Mouse (Mus musculus) myocyte (in vitro differentiated cells): ENCODE results near the gene Prcc. TPM values are rescaled to one million over a fixed set of nuclear protein-coding genes. Genes with fewer than 3 reads are reported as not detected.

Experiments used
- H3K27me3 ChIP-seq: one replicate; pipeline ENCODE4 v1.6.1; 2011; ENCODE audit not compliant: control insufficient read depth, insufficient read depth, insufficient read length
- H3K36me3 ChIP-seq: one replicate; pipeline ENCODE4 v1.6.1; 2011; ENCODE audit not compliant: control insufficient read depth, insufficient read depth
- H3K4me2 ChIP-seq: one replicate; pipeline ENCODE4 v1.6.1; 2011; ENCODE audit warnings: low read depth, control low read depth
- H3K4me3 ChIP-seq: one replicate; pipeline ENCODE4 v1.5.1; 2011; ENCODE audit warnings: mild to moderate bottlenecking, control low read depth, moderate library complexity
- H3K79me2 ChIP-seq: one replicate; pipeline ENCODE4 v1.6.1; 2011; ENCODE audit not compliant: control insufficient read depth, insufficient read depth
- H3ac ChIP-seq: one replicate; pipeline ENCODE4 v1.6.1; 2011; ENCODE audit not compliant: control insufficient read depth, insufficient read length
- CEBPB ChIP-seq: IDR thresholded peaks from 2 replicates; pipeline ENCODE4 v1.6.1; 2011; ENCODE audit warnings: mild to moderate bottlenecking, moderate library complexity; ENCODE audit not compliant: poor library complexity, insufficient read depth, severe bottlenecking
- E2F4 ChIP-seq: IDR thresholded peaks from one replicate; pipeline ENCODE4 v1.6.1; 2011; ENCODE audit warnings: mild to moderate bottlenecking, control low read depth, moderate library complexity; ENCODE audit not compliant: insufficient read depth
- MAX ChIP-seq: IDR thresholded peaks from one replicate; pipeline ENCODE4 v1.6.1; 2011; ENCODE audit warnings: low read depth, mild to moderate bottlenecking, control low read depth
- MYOD1 ChIP-seq, 3 experiments: IDR thresholded peaks; one replicate each; pipeline ENCODE4 v1.6.1; 2011; ENCODE audit warnings: control low read depth in 2 of 3, low read depth in 2 of 3, mild to moderate bottlenecking in 2 of 3, moderate library complexity in 1 of 3; ENCODE audit not compliant: insufficient read length in 2 of 3, control insufficient read depth in 1 of 3
- MYOG ChIP-seq, 3 experiments: IDR thresholded peaks; one replicate each; pipeline ENCODE4 v1.6.1; 2011; ENCODE audit warnings: control low read depth in 2 of 3, low read depth in 2 of 3, mild to moderate bottlenecking in 2 of 3; ENCODE audit not compliant: insufficient read length in 2 of 3, control insufficient read depth in 1 of 3, insufficient read depth in 1 of 3
- POLR2A ChIP-seq: IDR thresholded peaks from one replicate; pipeline ENCODE4 v1.6.1; 2011; ENCODE audit warnings: low read depth, mild to moderate bottlenecking, control low read depth, moderate library complexity; ENCODE audit not compliant: insufficient read length
- POLR2AphosphoS2 ChIP-seq: IDR thresholded peaks from one replicate; pipeline ENCODE4 v1.6.1; 2011; ENCODE audit warnings: low read depth, control low read depth; ENCODE audit not compliant: insufficient read length
- REST ChIP-seq: IDR thresholded peaks from one replicate; pipeline ENCODE4 v1.6.1; 2011; ENCODE audit warnings: mild to moderate bottlenecking, control low read depth, moderate library complexity; ENCODE audit not compliant: insufficient read depth, insufficient read length
- SRF ChIP-seq: IDR thresholded peaks from one replicate; pipeline ENCODE4 v1.6.1; 2011; ENCODE audit warnings: low read depth; ENCODE audit not compliant: control insufficient read depth, insufficient read length
- TCF12 ChIP-seq: IDR thresholded peaks from one replicate; pipeline ENCODE4 v1.6.1; 2011; ENCODE audit warnings: mild to moderate bottlenecking, control low read depth; ENCODE audit not compliant: poor library complexity, insufficient read depth, severe bottlenecking
- TCF3 ChIP-seq: IDR thresholded peaks from one replicate; pipeline ENCODE4 v1.6.1; 2011; ENCODE audit warnings: low read depth, control low read depth; ENCODE audit not compliant: insufficient read length
- USF1 ChIP-seq: IDR thresholded peaks from one replicate; pipeline ENCODE4 v1.6.1; 2011; ENCODE audit warnings: low read depth, mild to moderate bottlenecking, control low read depth, moderate library complexity
- polyA plus RNA-seq: library from polyadenylated mRNA; unstranded; fragments of >200 nt; fragmentation: generic; extraction: Trizol; gene quantifications from one replicate; pipeline ENCODE4 v1.2.1, GENCODE M21; 2012; ENCODE audit warnings: missing spikeins

Prcc gene
- polyA plus RNA-seq, result 46.3 TPM

DNA sequence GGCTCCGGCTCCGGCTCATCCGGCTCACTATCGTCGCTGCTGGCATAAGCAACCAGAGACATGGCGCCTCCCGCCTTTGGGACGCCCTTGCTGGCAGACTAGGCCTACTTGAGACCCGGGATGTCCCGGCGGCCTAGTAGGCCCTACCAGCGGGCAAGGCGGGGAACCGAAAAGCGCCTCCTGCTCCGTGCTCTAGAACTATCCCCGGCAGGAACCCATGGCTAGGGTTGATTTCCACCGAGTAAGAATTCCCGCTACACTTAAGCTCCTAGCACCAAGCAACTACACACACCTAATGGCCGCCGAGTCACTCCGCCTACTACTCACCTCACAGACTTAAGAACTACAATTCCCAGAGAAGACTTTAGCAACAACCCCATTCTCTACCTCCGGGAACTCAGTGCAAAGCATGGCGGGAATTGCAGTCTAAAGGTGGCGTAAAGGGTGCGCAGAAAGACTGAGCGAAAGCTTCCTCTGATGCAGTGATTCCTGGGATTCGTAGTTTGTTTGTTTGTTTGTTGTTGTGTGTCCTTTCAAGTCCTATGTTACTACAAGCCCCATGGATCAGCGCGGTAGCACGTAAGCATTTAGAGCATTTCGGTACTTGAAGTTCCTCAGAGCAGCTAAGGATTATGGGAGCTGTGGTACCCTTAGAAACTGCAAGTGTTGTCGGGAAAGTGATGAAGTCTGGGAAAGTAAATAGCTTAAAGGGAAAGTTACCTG lies at the start of gene Prcc:
Gene Prcc, minus strand, starts transcription at position 328 of the 723 bp plus-strand sequence.
- Histone ChIP-seq H3K36me3 (peaks cover 5% of the 10 kb centered on the region), H3K27me3 (no peaks in the 10 kb centered on the region), H3ac (peak within 1 kb of the TSS; percentile 39), H3K4me3 (peak within 1 kb of the TSS; percentile 95), H3K79me2 (peaks cover 44% of the 10 kb centered on the region), H3K4me2 (peak within 1 kb of the TSS; percentile 89)
- TF ChIP-seq REST, result no peak
- TF ChIP-seq MAX, result no peak
- no peak for TF ChIP-seq TCF3
- no peak for TF ChIP-seq MYOD1 (IDR thresholded peaks at IDR 0.05; ENCODE audit: control insufficient read depth in 1 of 3, insufficient read length in 2 of 3, low read depth in 2 of 3)
- no peak for TF ChIP-seq SRF
- TF ChIP-seq TCF12, result no peak
- no peak for TF ChIP-seq MYOG (IDR thresholded peaks at IDR 0.05; ENCODE audit: control insufficient read depth in 1 of 3, insufficient read depth in 1 of 3, insufficient read length in 2 of 3, low read depth in 2 of 3)
- no peak for TF ChIP-seq E2F4
- TF ChIP-seq POLR2AphosphoS2, result no peak
- TF ChIP-seq POLR2A, result no peak
- TF ChIP-seq CEBPB, result no peak
- TF ChIP-seq USF1, result no peak

DNA sequence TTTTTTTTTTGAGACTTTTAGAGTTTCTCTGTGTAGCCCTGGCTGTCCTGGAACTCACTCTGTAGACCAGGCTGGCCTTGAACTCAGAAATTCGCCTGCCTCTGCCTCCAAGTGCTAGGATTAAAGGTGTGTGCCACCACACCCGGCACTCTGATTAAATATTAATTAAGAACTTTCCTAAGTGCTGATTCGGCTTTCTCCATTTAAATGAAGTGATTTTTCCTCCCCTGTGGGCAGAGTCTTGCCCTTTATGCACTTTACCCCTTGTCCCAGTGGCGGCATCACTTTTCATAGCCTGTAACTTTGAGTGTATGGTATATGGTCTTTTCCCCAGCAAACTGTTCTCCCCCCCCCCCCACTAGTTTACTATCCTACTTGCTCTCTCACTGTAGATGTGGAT lies 49.8 kb upstream of the Prcc start:
- no peak overlapping the region for H3K4me3 ChIP-seq
- no peak overlapping the region for H3ac ChIP-seq
- H3K79me2 ChIP-seq, result peaks cover 60% of the 10 kb centered on the region
- H3K4me2 ChIP-seq, result no peak overlapping the region
- peaks cover 35% of the 10 kb centered on the region for H3K36me3 ChIP-seq
- no peak for TF ChIP-seq CEBPB
- no peak for TF ChIP-seq E2F4
- TF ChIP-seq MYOD1 (IDR thresholded peaks at IDR 0.05; ENCODE audit: control insufficient read depth in 1 of 3, insufficient read length in 2 of 3, low read depth in 2 of 3), result no peak
- TF ChIP-seq MAX, result no peak
- TF ChIP-seq USF1, result no peak
- TF ChIP-seq TCF12, result no peak
- TF ChIP-seq POLR2AphosphoS2, result no peak
- TF ChIP-seq TCF3, result no peak
- no peak for TF ChIP-seq POLR2A
- H3K27me3 ChIP-seq, result no peaks in the 10 kb centered on the region

DNA sequence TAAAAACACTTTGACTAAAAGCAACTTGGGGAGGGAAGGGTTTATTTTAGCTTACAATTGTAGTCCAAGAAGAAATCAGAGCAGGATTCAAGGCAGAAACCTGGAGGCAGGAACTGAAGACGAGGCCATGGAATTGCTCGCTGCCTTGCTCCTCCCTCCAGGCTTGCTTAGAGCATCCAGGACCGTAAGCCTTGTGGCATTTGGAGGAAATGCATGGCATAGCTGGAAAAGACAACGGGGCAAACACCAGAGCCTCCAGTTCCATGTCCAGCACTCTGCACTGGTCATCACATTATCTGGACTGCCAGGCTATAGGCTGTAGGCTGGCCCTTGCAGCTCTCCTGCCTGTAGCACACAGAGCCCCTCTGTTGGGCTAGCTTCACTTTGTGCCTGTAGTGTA lies 49.1 kb upstream of the Prcc start:
- no peaks in the 10 kb centered on the region for H3K27me3 ChIP-seq
- no peak for TF ChIP-seq TCF12
- TF ChIP-seq USF1, result no peak
- TF ChIP-seq MYOG (IDR thresholded peaks at IDR 0.05; ENCODE audit: control insufficient read depth in 1 of 3, insufficient read depth in 1 of 3, insufficient read length in 2 of 3, low read depth in 2 of 3), result no peak
- no peak for TF ChIP-seq MYOD1 (IDR thresholded peaks at IDR 0.05; ENCODE audit: control insufficient read depth in 1 of 3, insufficient read length in 2 of 3, low read depth in 2 of 3)
- TF ChIP-seq MAX, result no peak
- no peak for TF ChIP-seq CEBPB
- no peak for TF ChIP-seq SRF
- no peak for TF ChIP-seq TCF3
- TF ChIP-seq POLR2A, result no peak
- TF ChIP-seq POLR2AphosphoS2, result no peak
- TF ChIP-seq REST, result no peak
- TF ChIP-seq E2F4, result no peak
- no peak overlapping the region for H3ac ChIP-seq
- no peak overlapping the region for H3K4me2 ChIP-seq
- peaks cover 64% of the 10 kb centered on the region for H3K79me2 ChIP-seq
- no peak overlapping the region for H3K4me3 ChIP-seq
- peaks cover 32% of the 10 kb centered on the region for H3K36me3 ChIP-seq

- peak overlapping the region; percentile 35 for H3K4me2 ChIP-seq
- no peak overlapping the region for H3ac ChIP-seq
- TF ChIP-seq REST (no peak), MAX (no peak), CEBPB (no peak), MYOG (IDR thresholded peaks at IDR 0.05; ENCODE audit: control insufficient read depth in 1 of 3, insufficient read depth in 1 of 3, insufficient read length in 2 of 3, low read depth in 2 of 3) (no peak), SRF (no peak)
- peaks cover 28% of the 10 kb centered on the region for H3K36me3 ChIP-seq
- no peak overlapping the region for H3K4me3 ChIP-seq
- H3K27me3 ChIP-seq, result no peaks in the 10 kb centered on the region
- H3K79me2 ChIP-seq, result peaks cover 69% of the 10 kb centered on the region
Observed at GRCm38 (mm10) chr3:87934026-87934425, 48.6 kb upstream of the Prcc start.

- TF ChIP-seq E2F4 (no peak), POLR2AphosphoS2 (peak; percentile 93), REST (no peak), POLR2A (peak; percentile 79), CEBPB (no peak), TCF12 (no peak), TCF3 (no peak), USF1 (no peak), MYOG (IDR thresholded peaks at IDR 0.05; ENCODE audit: control insufficient read depth in 1 of 3, insufficient read depth in 1 of 3, insufficient read length in 2 of 3, low read depth in 2 of 3) (peak in 2 of 3 experiments; percentile 53 to 64), MYOD1 (IDR thresholded peaks at IDR 0.05; ENCODE audit: control insufficient read depth in 1 of 3, insufficient read length in 2 of 3, low read depth in 2 of 3) (peak in 1 of 3 experiments; percentile 13), MAX (no peak), SRF (peak; percentile 89)
- H3K36me3 ChIP-seq, result peaks cover 25% of the 10 kb centered on the region
- no peaks in the 10 kb centered on the region for H3K27me3 ChIP-seq
- H3ac ChIP-seq, result peak within 1 kb of the TSS; percentile 79
- peak within 1 kb of the TSS; percentile 100 for H3K4me2 ChIP-seq
- peak within 1 kb of the TSS; percentile 96 for H3K4me3 ChIP-seq
- H3K79me2 ChIP-seq, result peaks cover 55% of the 10 kb centered on the region
Observed at GRCm38 (mm10) chr3:87930078-87930795, 44.8 kb upstream of the Prcc start, which contains the start of the genes Isg20l2 and Rrnad1. Gene Isg20l2, plus strand, starts transcription at chr3:87930314. Gene Rrnad1, minus strand, starts transcription at chr3:87930717.
